14 mouse cellular contexts compared by ENCODE assay signal in the genomic region with DNA sequence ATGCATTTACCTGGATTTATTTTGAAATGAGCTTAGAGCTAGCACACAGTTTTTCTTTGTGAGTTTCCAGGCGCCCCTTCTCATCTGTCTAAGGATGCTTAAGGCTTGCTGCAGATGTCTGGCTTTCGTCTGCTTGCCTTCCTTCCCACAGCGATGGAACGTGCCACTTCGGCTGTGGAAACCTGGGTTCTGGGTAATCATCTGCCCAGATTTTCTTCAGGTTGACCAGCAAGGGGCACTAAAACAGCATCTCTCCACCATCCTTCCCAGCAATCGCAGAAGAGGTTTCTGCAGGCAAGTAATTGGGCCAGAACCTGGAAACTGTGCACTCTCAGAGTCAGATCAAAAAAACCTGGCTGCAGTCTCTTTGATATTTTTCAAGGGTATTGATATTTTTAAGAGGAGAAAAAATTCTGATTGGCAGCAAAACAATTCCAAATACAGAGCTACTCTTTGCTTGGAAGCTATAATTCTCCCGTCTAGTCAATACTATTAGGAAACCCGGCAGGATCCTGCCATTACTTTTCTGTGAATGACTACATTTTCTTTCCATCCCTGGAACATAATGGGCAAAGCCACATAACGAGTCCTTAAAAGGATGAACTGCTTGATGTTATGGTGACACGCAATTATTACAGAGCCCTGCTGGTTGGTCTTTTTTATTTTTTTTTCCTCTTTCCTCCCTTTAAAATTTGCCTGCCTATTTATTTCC.
DNase-seq lines count a peak whose midpoint lies in the region; TF ChIP-seq lines count a peak whose summit lies in the region.
"Had no signal": no experiment of that assay in that cellular context is flagged by ENCODE, and none has a peak within 500 bp of the region (broad histone marks: within the 10 kb centered on the region; RNA-seq: fewer than 3 reads in every experiment).

No protein-coding gene starts in this region.

- TF ChIP-seq POLR2A in kidney, adult 2 months (IDR thresholded peaks at IDR 0.05; ENCODE audit: low read depth, low read length): no peak
- no peak for TF ChIP-seq POLR2A in heart, adult 2 months (IDR thresholded peaks at IDR 0.05; ENCODE audit: insufficient read depth, low read depth, low read length)

- H3K4me1 ChIP-seq in kidney, adult 2 months (ENCODE audit: control insufficient read depth, insufficient read depth, low read length): no peaks in the 10 kb centered on the region
- peaks cover 18% of the 10 kb centered on the region for H3K4me1 ChIP-seq in embryonic facial prominence, embryonic 10.5 days
- no peaks in the 10 kb centered on the region for H3K4me1 ChIP-seq in heart, adult 2 months (ENCODE audit: control insufficient read depth, insufficient read depth, low read length)
- H3K4me1 ChIP-seq: liver, embryonic 13.5 days had no signal

- H3K27ac ChIP-seq in kidney, adult 2 months (ENCODE audit: insufficient read depth, low read depth, low read length): no peak overlapping the region
- H3K27ac ChIP-seq in embryonic facial prominence, embryonic 10.5 days (replicated peaks): no peak overlapping the region
- no peak overlapping the region for H3K27ac ChIP-seq in heart, adult 2 months
- H3K27ac ChIP-seq: liver, embryonic 13.5 days had no signal

- H3K27me3 ChIP-seq in kidney, adult 2 months (replicated peaks; ENCODE audit: control insufficient read depth, insufficient read depth, low read length): no peaks in the 10 kb centered on the region
- no peaks in the 10 kb centered on the region for H3K27me3 ChIP-seq in embryonic facial prominence, embryonic 10.5 days (replicated peaks; ENCODE audit: low read depth, poor library complexity, severe bottlenecking)
- no peaks in the 10 kb centered on the region for H3K27me3 ChIP-seq in heart, adult 2 months (ENCODE audit: control insufficient read depth, insufficient read depth, low read length)
- H3K27me3 ChIP-seq: liver, embryonic 13.5 days had no signal

- no peaks in the 10 kb centered on the region for H3K9me3 ChIP-seq in embryonic facial prominence, embryonic 10.5 days
- H3K9me3 ChIP-seq: liver, embryonic 13.5 days had no signal

- 81% methylated on average over 10 of the region's 10 CpGs for WGBS in kidney, adult 2 months
- WGBS in embryonic facial prominence, embryonic 10.5 days: 61% methylated on average over 10 of the region's 10 CpGs
- WGBS in heart, adult 2 months: 76% methylated on average over 10 of the region's 10 CpGs

- intact Hi-C loops in heart, adult 2 months (cut with DNase I): no loop called here

- TF ChIP-seq EP300 in heart, adult 2 months (IDR thresholded peaks at IDR 0.05; ENCODE audit: insufficient read depth, low read depth, low read length): no peak

- no peak overlapping the region for H3K9ac ChIP-seq in heart, adult 2 months (ENCODE audit: low read depth, low read length)
- H3K9ac ChIP-seq: liver, embryonic 13.5 days had no signal

- peak; percentile 13 for DNase-seq in embryo, embryonic 10 days (ENCODE audit: low spot score)
- no peak for DNase-seq in embryo, embryonic 9.5 days (ENCODE audit: extremely low spot score)
- DNase-seq in kidney, adult 2 months: no peak
- DNase-seq in kidney, postnatal 14 days: no peak
- peak; percentile 50 for DNase-seq in embryonic facial prominence, embryonic 10.5 days (ENCODE audit: low spot score)
- DNase-seq in retina, embryonic 14.5 days (ENCODE audit: low spot score): peak; percentile 48
- no peak for DNase-seq in heart, adult 2 months
- DNase-seq in adipocyte (ENCODE audit: low spot score): no peak
- DNase-seq: adrenal gland, adult 8-10 months; cerebellum, postnatal 25 days; heart, postnatal 14 days; kidney, adult 11 months; liver, embryonic 13.5 days; lung, postnatal 10 days had no signal

- no peaks in the 10 kb centered on the region for H3K79me2 ChIP-seq in heart, adult 2 months (replicated peaks; ENCODE audit: control insufficient read depth, insufficient read depth, low read length)

- H3K36me3 ChIP-seq in kidney, adult 2 months (ENCODE audit: control insufficient read depth, insufficient read depth, low read length): no peaks in the 10 kb centered on the region
- H3K36me3 ChIP-seq in embryonic facial prominence, embryonic 10.5 days (replicated peaks): no peaks in the 10 kb centered on the region
- no peaks in the 10 kb centered on the region for H3K36me3 ChIP-seq in heart, adult 2 months (ENCODE audit: control insufficient read depth, insufficient read depth, low read length)
- H3K36me3 ChIP-seq: liver, embryonic 13.5 days had no signal

- no peak overlapping the region for H3K4me3 ChIP-seq in kidney, adult 2 months (ENCODE audit: insufficient read depth, low read depth, low read length)
- H3K4me3 ChIP-seq in embryonic facial prominence, embryonic 10.5 days: no peak overlapping the region
- H3K4me3 ChIP-seq in heart, adult 2 months: no peak overlapping the region
- H3K4me3 ChIP-seq: liver, embryonic 13.5 days had no signal

- 0 out of 2 replicates have a peak, but pooled peaks have one; percentile 16 for TF ChIP-seq CTCF in kidney, adult 2 months (conservative IDR thresholded peaks at IDR 0.05; ENCODE audit: insufficient read depth, insufficient read length, low read depth, low read length)
- no peak for TF ChIP-seq CTCF in heart, adult 2 months (IDR thresholded peaks at IDR 0.05)

Comparison
In these comparisons a context has a peak if more than half of its experiments do, and no peak if none do; other contexts are left out.
1. DNase-seq: peak in embryo, embryonic 10 days (single experiment), embryonic facial prominence, embryonic 10.5 days (single experiment) and retina, embryonic 14.5 days (single experiment); none in embryo, embryonic 9.5 days (single experiment), kidney, adult 2 months (single experiment), kidney, postnatal 14 days (single experiment), heart, adult 2 months (0 of 2) and adipocyte (single experiment).